Mouse (Mus musculus): ENCODE data around the gene Dennd6a.

The Dennd6a gene

DNA sequence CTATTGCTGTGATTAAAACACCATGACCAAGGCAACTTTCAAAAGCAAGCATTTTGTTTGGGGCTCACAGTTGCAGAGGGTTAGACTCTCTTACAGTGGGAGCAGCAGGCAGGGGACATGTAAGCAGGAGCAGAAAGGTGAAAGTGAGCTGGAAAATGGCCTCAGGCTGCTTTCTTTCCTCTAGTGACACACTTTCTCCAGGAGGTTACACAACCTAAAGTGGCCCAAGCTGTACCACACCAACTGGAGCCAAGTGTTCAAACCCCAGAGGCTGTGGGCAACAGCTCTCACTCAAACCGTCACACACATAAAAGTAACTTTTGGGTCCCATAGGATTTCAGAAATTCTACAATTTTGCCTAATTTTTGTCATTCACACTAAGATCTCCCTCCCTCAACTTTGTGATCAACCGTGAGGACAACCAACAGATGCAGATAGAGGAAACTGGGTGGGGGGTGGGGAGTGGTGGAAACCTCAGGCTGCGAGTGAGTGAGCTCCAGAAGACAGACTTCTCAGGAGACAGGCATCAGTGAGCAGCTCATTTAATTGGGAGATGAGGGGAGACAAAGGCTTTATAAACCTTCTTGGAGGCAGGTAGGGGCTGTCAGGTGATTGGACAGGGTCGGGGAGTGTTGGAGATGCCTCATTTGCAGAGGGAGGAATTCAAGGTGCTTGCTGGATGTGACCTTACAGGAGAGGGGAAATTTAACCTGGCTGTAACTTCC, 1.5 kb upstream of the Dennd6a start:
- DNase-seq (ENCODE audit: low read depth, low spot score) = no peak

DNA sequence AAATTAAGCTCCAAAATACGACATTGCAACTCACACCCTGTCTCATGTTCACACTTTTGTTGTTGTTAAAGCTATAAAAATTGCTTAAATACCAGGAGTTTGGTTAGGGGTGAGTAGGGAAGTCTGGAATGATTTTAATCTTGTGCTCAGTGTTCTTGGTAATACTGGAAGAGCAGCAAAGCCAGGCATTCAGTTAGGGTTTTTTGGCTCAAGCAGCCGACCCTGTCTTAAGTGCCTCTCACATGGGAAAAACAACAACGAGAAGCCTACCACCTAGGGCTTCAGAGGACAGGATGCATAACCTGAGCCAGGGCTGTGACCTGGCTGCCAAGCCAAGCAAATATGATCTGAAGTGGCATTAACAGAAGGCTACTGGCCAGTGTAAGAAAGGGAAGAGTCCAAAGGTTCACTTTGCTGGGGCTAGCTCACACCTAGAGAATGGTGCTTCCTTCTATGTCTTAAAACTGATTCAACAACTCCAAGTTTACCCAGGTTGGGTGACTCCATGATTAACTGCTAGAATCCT, 2.7 kb downstream of the Dennd6a start:
- no peak for DNase-seq (ENCODE audit: low read depth, low spot score)

DNA sequence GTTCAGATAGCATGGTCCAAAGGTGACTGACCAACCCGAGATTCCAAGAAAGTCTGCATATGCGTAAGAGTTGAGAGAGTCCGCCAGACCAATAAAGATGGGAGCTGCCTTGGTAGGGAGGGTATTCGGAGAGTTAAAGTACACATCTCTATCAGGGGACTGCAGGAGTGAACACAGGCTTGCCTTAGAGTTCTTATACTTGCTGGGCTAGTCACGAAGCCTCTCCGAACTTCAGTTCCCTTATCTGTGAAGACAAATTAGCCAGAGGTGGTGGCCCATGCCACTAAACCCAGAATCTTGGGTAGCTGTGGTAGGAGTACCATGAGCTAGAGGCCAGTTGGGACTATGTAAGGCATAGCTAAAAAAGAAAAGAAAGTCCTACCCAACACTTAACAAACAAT, 5.1 kb downstream of the Dennd6a start:
- DNase-seq (ENCODE audit: low read depth, low spot score) = no peak

DNA sequence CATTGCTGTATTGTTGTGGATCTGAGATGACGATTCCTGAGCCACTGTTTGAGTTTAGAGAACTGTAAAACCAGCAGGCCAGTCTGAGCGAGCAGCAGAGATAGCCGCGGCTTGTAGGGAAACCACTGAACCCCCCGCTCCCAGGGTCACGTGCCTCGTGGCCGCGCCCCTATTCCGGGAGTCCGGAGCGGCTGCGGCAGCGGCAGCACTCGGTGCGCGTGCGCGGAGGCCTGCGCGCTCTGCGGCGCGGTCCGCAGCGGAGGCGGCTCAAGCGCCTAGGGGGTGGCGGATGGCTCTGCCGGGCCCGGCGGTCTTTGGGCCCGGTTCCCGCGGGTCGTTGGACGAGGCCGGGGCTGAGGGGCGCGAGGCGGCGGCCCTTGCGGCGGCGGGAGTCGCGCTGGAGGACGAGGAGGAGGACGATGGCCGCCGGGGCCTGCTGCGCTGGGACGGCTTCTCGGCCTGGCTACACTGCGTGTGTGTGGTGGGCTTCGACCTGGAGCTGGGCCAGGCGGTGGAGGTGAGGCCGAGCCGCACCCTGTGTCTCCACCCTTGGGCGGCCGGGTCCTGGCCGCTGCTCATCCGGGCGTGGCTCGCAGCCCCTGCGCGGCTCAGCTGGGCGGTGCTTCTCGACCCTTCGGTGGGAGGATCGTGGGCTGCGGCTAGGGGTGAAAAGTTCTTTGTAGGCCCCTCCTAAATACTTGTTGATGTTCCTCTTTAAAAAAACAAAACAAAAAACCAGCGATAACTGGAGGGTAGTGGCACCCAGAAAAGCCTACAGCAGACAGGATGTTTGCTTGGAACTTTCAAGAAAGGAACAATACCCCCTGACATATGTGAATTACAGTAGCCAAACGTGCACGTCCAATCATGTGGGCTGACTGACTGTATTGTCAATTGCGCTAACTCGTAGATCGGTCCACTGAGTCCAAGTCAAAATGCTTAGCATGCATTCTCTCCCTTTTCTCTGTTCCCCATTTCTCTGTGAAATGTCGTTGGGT, 6.0 kb downstream of the Dennd6a start:
- peak; percentile 79 for DNase-seq (ENCODE audit: low read depth, low spot score)

DNA sequence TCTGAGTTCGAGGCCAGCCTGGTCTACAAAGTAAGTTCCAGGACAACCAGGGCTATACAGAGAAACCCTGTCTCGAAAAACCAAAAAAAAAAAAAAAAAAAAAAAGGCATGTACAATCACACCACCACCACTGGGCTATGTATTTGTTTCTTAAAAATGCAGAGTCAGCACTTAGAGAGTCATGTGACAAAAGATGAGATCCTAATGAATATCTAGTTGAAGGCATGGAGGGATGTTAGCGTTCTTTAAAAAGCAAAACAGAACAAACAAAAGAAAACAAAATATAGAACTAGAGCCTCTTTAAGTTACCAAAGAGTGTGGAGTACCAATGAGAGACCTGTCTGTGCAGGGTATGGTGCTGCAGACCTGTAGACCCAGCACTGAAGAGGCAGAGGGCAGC, 10.0 kb downstream of the Dennd6a start:
- DNase-seq (ENCODE audit: low read depth, low spot score) = no peak

DNA sequence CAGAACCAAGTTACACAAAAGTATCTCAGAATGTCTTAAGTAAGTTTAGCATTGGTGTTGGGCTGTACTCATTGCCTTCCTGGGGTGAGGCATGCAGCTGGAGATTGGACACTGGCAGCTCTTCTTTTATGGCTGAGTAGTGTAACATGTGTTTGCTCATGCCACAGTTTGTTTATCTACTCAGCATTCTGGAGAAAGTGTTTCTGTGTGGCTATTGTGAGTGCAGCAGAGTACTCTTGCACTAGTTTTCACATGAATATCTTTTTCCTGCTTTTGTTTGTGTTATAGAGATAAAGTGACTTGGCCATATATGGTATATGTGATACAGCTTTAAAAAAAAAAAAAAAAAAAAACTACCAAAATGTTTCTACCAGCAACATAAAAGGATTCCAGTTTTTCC, 13.5 kb downstream of the Dennd6a start:
- DNase-seq (ENCODE audit: low read depth, low spot score) = no peak

DNA sequence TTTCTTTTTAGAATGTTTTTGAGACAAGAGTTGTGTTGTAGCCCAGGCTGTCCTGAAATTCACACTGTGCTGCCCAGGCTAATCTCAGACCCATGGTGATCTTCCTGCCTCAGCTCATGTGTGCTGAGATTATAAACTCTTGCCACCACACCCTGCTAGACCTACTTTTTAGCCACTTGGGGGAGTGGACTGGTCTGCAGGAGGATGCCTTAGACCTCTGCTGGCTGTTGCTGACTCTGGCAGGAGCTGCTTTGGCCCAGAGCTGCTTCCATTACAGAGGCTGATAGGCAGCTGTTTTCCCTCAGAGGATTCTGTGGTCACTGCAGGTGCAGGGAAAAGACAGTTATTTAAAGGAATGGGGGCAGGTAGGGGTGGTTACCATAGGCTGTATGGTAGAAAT, 17.7 kb downstream of the Dennd6a start:
- DNase-seq (ENCODE audit: low read depth, low spot score) = no peak

DNA sequence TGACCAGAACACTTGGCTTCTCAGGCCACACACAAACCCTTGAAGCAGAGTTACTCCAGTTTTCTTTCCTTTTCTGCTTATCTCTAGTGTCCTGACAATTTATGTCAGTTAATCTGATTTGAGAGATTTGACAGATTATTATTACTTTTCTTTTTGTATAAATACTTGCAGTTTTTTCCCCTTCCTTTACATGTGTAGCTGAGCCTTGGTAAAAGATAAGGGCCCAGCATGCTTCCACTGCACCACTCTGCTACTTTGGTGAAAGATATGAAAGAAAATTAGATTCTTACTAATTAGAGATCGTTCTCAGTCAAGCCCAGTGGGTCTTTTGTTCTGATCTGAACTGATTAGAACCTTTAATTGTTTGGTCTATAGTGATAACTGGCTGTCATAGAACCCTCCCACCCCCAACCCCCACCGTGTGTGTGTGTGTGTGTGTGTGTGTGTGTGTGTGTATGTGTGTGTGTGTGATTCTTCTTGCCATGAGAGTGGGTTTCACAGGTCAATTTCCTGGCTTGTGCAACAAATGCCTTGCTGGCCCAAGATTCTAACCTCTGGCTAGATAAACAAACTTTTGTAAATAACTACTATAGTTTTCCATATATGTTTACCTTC, 19.7 kb downstream of the Dennd6a start:
- DNase-seq (ENCODE audit: low read depth, low spot score) = no peak

DNA sequence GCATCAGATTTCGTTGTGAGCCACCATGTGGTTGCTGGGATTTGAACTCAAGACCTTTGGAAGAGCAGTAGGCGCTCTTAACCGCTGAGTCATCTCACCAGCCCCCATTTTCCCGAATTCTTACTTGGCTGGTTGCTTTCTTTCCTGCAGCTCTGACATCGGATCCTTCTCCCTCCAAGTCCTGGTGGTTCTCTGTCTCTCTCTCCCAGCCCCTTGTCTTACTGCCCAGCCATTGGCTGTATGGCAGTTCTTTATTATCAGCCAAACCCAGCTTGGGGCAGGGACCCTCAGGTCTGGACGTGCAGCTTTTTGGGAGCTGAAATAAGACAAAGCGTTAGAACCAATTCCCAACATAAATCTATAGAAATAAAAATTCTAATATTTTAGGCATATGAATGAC, 21.5 kb downstream of the Dennd6a start:
- DNase-seq (ENCODE audit: low read depth, low spot score) = no peak

DNA sequence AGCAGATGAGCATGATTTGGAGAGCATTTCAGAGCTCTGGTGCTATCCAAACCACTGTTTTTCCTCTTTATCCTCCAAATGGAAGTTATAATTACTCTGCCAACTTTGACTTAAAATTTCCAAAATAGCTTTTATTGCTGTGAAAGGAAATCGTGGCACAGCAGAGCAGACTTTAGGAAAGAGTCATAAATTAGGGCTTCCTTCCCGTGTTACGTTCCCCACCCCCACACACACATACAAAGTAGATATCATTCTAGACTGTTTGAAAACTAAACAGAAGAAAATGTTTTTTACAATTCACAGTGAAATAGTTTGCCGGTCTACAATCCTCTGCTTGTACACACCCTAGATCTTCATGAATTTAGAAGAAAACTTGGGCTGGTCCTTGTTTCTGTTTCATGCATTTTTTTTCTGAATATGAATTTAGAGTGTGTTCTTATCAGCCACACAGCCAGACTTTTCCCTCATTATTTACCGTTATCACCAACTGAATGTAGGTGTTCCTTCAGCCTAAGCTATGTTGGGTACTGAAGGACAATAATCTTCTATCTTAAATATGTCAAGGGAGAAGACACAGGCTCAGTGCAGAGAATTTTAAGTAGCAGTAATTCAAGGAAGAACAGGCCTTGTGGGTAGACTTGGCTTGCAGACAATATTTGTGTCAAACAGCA, 22.2 kb downstream of the Dennd6a start:
- no peak for DNase-seq (ENCODE audit: low read depth, low spot score)

DNA sequence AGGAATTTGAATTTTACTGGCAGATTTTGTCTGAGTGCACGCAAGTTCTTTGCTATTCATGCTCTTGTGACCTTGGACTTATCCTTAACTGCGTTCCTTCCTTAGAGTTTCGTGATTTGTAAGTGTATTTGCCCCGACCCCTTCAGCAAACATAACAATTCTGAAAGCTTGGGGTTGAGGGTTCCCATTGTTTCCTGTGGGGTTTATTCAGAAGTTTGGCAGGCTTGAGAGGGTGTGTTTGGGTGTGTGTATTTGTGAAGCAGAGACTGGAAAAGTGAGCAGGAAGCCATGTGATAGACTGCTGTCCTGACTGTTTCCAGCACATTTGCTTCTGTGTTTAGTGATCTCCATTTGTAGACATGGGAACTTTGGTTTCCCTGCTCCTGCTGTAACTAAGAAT, 31.7 kb downstream of the Dennd6a start:
- DNase-seq (ENCODE audit: low read depth, low spot score) = no peak

DNA sequence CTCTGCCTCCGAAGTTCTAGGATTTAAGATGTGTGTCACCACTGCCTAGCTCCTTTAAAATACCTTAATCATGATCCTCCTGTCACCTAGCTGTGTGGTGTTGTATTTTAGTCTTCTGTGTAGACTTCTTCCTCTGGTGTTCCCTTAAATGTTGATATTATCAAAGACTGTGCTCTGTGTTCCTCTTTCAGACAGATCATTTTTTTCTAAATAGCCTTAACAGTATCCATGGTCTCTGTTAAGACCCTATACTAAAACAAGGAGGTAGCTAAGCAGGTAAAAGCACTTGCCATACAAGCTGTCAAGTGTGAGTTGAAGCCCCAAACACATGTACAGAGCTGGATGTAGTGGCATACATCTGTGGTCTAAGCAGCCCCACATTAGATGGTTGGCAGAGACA, 36.0 kb downstream of the Dennd6a start:
- DNase-seq (ENCODE audit: low read depth, low spot score) = no peak

DNA sequence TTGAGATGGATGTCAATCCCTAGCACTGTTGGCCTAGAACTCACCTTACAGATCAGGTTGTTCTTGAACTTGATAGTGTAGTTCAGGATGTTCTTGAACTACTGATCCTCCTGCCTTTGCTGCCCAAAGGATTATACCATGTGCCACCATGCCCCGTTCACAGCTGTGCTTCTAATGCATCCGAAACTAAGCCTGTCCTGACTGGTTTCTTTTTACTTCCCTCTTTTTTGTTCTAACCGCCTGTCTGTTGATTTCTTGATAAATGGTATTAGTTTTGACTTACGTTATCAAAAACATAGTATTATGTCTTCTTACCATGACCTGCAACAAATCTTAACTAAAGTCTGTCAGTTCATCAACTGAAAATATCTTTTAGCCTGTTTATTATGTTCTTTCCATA, 37.0 kb downstream of the Dennd6a start:
- no peak for DNase-seq (ENCODE audit: low read depth, low spot score)

DNA sequence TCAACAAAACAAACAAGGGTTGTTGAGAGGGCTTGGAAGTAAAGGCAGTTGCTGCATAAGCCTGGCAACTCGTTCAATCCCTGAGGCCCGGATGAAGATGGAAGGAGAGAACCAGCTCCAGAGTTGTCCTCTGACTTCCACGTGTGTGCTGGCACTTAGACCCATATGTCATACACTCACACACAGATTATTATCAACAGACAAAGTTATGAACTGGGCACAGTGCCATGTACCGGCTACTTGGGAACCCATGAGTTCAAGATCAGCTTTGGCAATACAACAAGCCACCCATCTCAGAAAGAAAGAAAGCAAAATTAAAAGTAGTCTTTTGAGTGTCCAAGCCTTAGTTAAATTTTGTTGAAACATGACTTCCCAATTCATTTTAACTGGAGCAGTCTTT, 51.6 kb downstream of the Dennd6a start:
- no peak for DNase-seq (ENCODE audit: low read depth, low spot score)

DNA sequence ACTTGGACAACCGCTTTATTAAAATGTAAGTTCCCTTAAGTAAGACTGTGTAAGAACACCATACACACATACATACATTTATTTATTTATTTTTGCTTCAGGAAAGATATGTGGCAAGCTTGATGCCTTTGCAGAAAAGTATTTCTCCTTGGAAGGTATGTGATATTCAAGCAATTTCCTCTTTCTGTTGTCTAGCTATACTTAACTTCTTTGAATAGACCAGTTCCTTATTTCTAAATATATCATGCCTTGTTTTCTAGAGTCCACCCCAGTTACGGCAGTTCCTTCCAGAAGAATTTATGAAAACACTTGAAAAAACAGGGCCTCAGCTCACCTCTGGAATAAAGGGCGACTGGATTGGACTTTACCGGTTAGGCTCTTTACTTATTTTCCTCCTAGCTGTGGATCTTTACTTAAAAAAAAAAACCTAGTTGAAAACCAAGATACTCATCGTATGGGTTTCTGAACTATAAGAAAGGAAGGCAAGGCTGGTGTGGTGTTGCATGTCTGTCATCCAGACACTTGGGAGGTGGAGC, 53.0 kb downstream of the Dennd6a start:
- DNase-seq (ENCODE audit: low read depth, low spot score) = no peak

DNA sequence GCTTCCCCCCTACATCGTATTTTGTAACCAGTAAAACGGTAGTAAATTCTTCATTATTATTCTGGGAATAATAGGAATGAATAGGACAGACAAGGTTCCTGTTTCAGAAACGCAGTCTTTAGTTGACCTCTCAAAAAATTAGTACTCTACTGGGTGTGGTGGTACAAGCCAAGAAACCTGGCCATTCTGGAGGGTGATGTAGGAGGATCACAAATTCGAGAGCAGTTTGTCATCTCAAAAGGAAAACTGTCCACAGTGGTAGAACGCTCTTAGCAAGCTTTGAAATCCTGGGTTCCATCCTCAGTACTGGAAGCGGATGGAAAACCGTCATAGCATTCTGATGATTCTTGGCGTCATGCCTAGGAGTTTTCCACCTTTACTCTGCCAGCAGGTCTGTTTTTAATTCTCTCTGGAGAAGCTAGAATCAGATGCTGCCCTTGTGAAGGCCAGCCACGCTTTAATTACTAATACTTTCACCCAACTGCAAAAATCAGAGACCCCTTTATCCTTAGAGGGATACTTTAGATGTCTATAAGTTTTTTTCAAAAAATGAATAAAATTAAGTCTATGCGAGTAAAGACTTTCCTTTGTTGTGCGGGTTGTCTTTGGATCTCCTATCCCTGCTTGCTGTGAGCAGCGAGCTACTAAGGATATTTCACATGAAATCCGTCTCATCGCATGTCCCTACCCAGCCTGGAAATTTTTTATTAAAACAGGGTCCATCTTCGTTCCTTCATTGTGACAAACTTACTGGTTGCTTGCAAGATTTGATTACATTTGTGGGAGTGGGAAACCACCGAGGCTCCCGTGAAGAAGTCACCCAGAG, 63.6 kb downstream of the Dennd6a start:
- no peak for DNase-seq (ENCODE audit: low read depth, low spot score)

DNA sequence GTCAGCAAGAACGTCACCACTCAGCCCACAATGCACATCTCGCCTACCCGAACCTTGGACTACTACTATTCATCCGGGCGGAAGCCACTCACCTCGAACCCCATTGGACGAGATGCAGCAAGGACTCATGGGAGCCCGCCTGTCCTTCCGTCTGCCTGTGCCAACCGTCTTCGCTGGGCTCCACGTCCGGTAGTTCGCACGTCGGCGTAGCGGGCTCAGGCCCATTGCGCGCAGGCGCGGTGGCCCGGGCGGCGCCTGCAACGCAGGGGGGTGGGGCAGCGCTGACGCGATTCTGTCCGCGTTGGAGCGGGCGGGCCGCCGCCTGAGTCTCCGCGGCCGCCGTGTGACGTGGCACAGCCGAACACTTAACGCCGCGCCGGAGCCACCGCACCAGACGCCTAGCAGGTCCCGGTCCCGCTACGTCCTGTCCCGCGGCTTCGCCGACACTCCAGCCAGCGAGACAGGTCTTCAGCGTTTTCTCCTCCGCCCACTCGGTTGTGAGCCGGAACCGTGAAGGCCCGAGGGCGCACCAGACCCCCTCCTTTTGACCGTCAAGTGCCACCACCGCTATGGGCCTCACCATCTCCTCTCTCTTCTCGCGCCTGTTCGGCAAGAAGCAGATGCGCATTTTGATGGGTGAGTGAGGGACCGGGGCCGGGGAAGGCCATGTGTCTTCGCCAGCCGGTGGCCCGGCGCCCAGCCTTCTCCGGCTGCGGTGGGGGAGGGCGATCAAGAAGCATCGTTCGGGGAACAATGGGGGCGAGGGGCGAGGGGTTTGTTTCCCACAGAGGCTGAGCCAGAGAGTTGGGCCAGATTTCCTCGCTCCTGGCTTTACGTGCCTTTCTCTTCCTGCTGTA, 64.4 kb downstream of the Dennd6a start, which contains the start of gene Arf4:
Arf4 (plus strand) TSS at position 224 of the 857 bp plus-strand sequence.
- peak; percentile 94 for DNase-seq (ENCODE audit: low read depth, low spot score)

DNA sequence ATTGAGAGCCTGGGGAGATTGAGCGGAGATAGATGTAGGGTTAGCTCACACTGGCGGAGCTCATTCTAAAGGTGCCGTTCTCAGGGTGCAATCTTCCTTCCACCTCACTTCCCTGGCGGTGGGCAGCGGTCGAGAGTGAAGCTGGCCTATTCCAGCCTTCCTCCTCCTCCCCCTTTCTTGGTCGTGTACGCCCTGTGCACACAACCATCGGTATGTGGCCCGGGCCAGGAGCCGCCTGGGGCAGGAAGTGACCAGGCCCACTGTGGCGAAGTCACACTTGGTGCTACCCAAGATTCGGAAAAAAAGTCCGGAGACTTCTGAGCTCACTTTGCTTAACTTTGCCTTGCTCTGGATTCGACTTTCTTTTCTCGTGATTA, 65.0 kb downstream of the Dennd6a start:
- DNase-seq (ENCODE audit: low read depth, low spot score) = peak; percentile 6

DNA sequence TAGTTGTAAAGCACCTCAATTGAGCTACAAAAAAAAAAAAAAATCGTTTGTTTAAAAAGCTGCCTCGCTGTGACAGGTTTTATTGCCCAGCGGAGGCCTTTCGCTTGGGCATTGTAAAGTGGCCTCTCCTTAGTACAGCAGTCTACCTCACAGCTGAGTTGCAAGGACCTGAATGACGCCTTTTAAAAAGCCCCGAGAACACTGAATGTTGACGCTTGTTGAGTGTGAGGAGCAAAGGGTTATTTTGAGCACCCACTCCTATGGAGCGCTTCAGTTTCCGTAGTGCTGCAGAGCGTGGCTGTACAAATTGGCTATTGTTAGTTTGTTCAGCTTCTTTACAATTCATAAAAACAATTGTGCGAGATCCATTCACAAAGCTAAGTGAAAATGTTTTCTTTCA, 65.6 kb downstream of the Dennd6a start:
- no peak for DNase-seq (ENCODE audit: low read depth, low spot score)
